21 mouse cellular contexts compared by ENCODE assay signal in genomic region chr1:155149403-155149802, GRCm38 (mm10). TPM values are rescaled to one million over a fixed set of nuclear protein-coding genes. Genes with fewer than 3 reads are reported as not detected.
DNase-seq lines count a peak whose midpoint lies in the region; ATAC-seq lines count a peak whose summit lies in the region.
"Had no signal": no experiment of that assay in that cellular context is flagged by ENCODE, and none has a peak within 500 bp of the region (broad histone marks: within the 10 kb centered on the region; RNA-seq: fewer than 3 reads in every experiment).

No protein-coding gene starts in this region.

- H3K4me2 ChIP-seq in midbrain, embryonic 11.5 days, result no peak overlapping the region
- no peak overlapping the region for H3K4me2 ChIP-seq in midbrain, embryonic 14.5 days (ENCODE audit: low read length)

- intact Hi-C loops in left cerebral cortex, postnatal 4 days (cut with DNase I), result no loop called here

- no peaks in the 10 kb centered on the region for H3K4me1 ChIP-seq in midbrain, embryonic 11.5 days (ENCODE audit: control insufficient read depth, insufficient read depth, low read length)
- no peaks in the 10 kb centered on the region for H3K4me1 ChIP-seq in midbrain, embryonic 14.5 days (ENCODE audit: control insufficient read depth, insufficient read depth, low read length)

- no peak overlapping the region for H3K4me3 ChIP-seq in midbrain, embryonic 11.5 days (ENCODE audit: low read depth, low read length)
- H3K4me3 ChIP-seq in midbrain, embryonic 14.5 days (replicated peaks; ENCODE audit: low read depth, low read length), result no peak overlapping the region

- ATAC-seq in midbrain, embryonic 11.5 days (ENCODE audit: low FRiP score), result no peak
- ATAC-seq in midbrain, embryonic 14.5 days (ENCODE audit: low FRiP score, low TSS enrichment), result no peak
- ATAC-seq: activated CD4-positive, CD25-positive, alpha-beta regulatory T cell, adult 4 months; CD4-positive, CD25-positive, alpha-beta regulatory T cell, adult 4 months; Patski had no signal

- no peaks in the 10 kb centered on the region for H3K9me3 ChIP-seq in midbrain, embryonic 11.5 days (ENCODE audit: control insufficient read depth, low read length)
- H3K9me3 ChIP-seq in midbrain, embryonic 14.5 days (ENCODE audit: control insufficient read depth, low read length), result no peaks in the 10 kb centered on the region
- H3K9me3 ChIP-seq: G1E had no signal

- H3K27ac ChIP-seq in midbrain, embryonic 11.5 days (ENCODE audit: low read depth, low read length), result no peak overlapping the region
- no peak overlapping the region for H3K27ac ChIP-seq in midbrain, embryonic 14.5 days (replicated peaks; ENCODE audit: low read depth, low read length)

- DNase-seq in midbrain, embryonic 11.5 days (ENCODE audit: low spot score, missing footprints), result peak; percentile 65
- no peak for DNase-seq in midbrain, embryonic 14.5 days
- DNase-seq in R1 (ENCODE audit: low read depth, low spot score), result peak; percentile 59
- DNase-seq in left cerebral cortex, postnatal 4 days, result no peak
- DNase-seq: adrenal gland, adult 2 months; adrenal gland, adult 8-10 months; adrenal gland, postnatal 10 days; adrenal gland, postnatal 14 days; adrenal gland, postnatal 25 days; adrenal gland, postnatal 36 days; B cell, adult 2 months; cerebellum, adult 11 months; cerebellum, adult 11-12 months; cerebellum, adult 18-20 months; cerebellum, adult 2 months had no signal

- WGBS in midbrain, embryonic 11.5 days, result 88% methylated on average over 3 of the region's 3 CpGs
- WGBS in midbrain, embryonic 14.5 days, result 81% methylated on average over 3 of the region's 3 CpGs

- no peak overlapping the region for H3K9ac ChIP-seq in midbrain, embryonic 11.5 days (ENCODE audit: low read length)
- H3K9ac ChIP-seq in midbrain, embryonic 14.5 days (replicated peaks; ENCODE audit: low read length), result no peak overlapping the region

- H3K27me3 ChIP-seq in midbrain, embryonic 11.5 days (ENCODE audit: control insufficient read depth, insufficient read depth, low read length), result no peaks in the 10 kb centered on the region
- H3K27me3 ChIP-seq in midbrain, embryonic 14.5 days (ENCODE audit: control insufficient read depth, insufficient read depth, low read length), result no peaks in the 10 kb centered on the region
- H3K27me3 ChIP-seq: CH12.LX, Patski had no signal

- H3K36me3 ChIP-seq in midbrain, embryonic 11.5 days (ENCODE audit: control insufficient read depth, insufficient read depth, low read length), result no peaks in the 10 kb centered on the region
- no peaks in the 10 kb centered on the region for H3K36me3 ChIP-seq in midbrain, embryonic 14.5 days (ENCODE audit: control insufficient read depth, insufficient read depth, low read length)
- H3K36me3 ChIP-seq: G1E had no signal

RNA-seq across cellular contexts. Expression of gene Mr1, which starts 2.8 kb away (rescaled TPM):
- 0.41 and 0.49 TPM in 2 replicates for polyA plus RNA-seq in midbrain, embryonic 11.5 days (2014; fragmentation: Nextera tagmentation; extraction: Ambion mirVana)
- 0.47 and 1.1 TPM in 2 replicates for polyA plus RNA-seq in midbrain, embryonic 14.5 days (2014; fragmentation: Nextera tagmentation; extraction: Ambion mirVana)
- 1 to 10 TPM; 1.5 to 1.8 TPM for total RNA-seq in left cerebral cortex, postnatal 4 days (2021)
- total RNA-seq: ES-E14 had no signal

RNA-seq across cellular contexts. Expression of gene Stx6, which starts 9.1 kb away (rescaled TPM):
- polyA plus RNA-seq in midbrain, embryonic 11.5 days (2014; fragmentation: Nextera tagmentation; extraction: Ambion mirVana), result 97.1 and 100 TPM in 2 replicates
- polyA plus RNA-seq in midbrain, embryonic 14.5 days (2014; fragmentation: Nextera tagmentation; extraction: Ambion mirVana), result 121 and 124 TPM in 2 replicates
- total RNA-seq in left cerebral cortex, postnatal 4 days (2021), result 100 to 1,000 TPM in 1 of 2 experiments, 10 to 100 TPM in 1; 99.3 to 102 TPM

RNA-seq across cellular contexts. Expression of gene Ier5, which starts 50.0 kb away (rescaled TPM):
- polyA plus RNA-seq in midbrain, embryonic 11.5 days (2014; fragmentation: Nextera tagmentation; extraction: Ambion mirVana), result 12.4 and 13.5 TPM in 2 replicates
- 13.4 TPM in 2 replicates for polyA plus RNA-seq in midbrain, embryonic 14.5 days (2014; fragmentation: Nextera tagmentation; extraction: Ambion mirVana)
- total RNA-seq in left cerebral cortex, postnatal 4 days (2021), result 10 to 100 TPM; 12.0 TPM

Comparison
In these comparisons a context has a peak if more than half of its experiments do, and no peak if none do; other contexts are left out.
1. DNase-seq: peak in midbrain, embryonic 11.5 days (single experiment) and R1 (single experiment); none in midbrain, embryonic 14.5 days (single experiment) and left cerebral cortex, postnatal 4 days (single experiment).